Mouse (Mus musculus): ENCODE measurements around the gene Shf.
"Not testable (repeated sequence)": the region's sequence is repeated elsewhere in the genome, so short reads cannot be mapped to it uniquely, and the experiment has no call there.

Shf gene

DNA sequence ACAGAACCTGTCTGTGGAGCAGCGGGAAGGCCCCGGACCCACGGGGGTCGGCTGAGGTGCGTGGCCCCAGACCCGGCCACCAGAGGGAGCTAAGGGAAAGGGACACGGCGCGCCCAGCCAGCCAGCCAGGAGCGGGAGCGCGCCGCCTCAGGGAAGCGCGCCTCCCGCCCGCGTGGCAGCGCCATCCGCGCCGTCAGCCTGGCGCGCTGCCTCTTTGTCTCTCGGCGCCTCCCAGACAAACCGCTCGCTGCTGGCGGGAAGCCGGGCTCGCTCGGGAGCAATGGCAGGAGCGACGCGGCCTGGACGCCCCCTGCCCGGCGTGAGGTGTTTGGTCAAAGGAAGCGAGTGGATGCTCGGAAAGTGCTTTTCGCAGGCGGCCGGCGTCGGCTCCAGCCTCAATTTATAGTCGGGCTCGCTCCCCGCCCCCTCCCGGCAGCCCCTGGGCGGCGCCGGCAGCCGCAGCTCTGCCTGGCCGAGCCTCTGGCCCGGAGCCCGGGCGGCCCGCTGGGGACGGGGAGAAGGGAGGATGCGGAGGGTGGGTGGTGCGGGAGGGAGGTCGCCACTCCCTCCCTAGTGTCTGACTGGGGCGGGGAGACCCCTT, 20.3 kb downstream of the Shf start:
- peak; percentile 83 for DNase-seq (ENCODE audit: low spot score)

DNA sequence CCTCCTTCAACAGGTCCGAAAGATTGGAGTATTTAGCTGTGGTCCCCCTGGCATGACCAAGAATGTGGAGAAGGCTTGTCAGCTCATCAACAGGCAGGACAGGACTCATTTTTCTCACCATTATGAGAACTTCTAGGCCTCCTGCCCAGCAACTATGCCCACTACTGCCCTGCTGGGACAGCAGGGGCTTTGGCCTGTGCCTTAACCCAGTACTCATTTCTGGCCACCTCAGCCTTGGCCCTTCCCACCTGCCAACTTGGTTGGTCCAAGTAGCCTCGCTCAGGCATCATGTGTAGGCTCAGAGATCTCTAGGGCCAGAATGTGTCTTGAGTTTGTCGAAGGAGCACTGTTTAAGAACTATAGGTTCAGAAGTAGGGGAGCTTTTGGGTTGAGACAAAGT, 21.7 kb downstream of the Shf start:
- DNase-seq (ENCODE audit: low spot score) = no peak

DNA sequence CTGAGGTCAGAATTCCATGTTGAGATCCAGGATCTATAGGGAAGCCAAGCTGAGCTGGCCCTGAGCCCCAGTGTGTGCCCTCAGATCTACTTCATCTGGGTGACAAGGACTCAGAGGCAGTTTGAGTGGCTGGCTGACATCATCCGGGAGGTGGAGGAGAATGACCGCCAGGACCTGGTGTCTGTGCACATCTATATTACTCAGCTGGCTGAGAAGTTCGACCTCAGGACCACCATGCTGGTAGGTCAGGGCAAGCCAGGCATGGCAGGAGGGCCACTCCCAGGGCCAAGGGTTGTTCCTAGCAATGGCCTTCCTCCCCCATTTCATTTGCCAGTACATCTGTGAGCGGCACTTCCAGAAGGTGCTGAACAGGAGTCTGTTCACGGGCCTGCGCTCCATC, 22.8 kb downstream of the Shf start:
- not testable (repeated sequence) for DNase-seq (ENCODE audit: low spot score)

DNA sequence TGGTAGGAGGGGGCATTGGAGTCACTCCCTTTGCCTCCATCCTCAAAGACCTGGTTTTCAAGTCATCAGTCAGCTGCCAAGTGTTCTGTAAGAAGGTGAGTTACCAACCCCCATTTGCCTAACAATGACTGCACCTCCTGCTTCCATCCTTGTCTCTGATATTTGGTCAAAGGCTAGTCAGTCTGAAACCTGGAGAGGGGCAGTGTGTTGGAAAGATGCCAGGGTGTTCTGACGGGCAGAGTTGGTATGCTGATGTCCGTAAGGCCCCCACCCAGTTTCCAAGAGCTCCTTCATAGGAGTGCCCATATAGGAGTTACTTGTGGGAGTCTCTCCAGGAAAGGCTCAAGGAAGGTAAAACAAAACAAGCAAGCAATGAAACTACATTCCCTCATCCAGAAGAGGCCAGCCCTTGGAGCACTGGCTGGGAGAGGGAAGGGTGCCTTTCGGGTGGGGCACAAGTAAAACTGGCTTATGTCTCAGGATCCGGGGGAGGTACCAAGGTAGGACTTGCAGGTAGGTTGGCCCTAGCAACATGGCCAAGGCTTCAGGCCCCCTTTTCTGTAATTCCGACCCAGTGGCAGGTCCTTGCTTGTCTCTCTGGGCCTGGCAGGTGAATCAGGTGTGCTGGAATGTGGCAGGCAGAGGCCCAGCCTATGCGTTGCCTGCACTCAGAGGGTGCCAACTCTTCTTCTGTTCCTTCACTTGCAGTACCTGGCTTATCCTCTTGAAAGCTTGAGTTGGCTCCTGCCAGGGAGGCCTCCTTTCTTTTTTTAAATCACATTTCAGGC, 23.7 kb downstream of the Shf start:
- no peak for DNase-seq (ENCODE audit: low spot score)

DNA sequence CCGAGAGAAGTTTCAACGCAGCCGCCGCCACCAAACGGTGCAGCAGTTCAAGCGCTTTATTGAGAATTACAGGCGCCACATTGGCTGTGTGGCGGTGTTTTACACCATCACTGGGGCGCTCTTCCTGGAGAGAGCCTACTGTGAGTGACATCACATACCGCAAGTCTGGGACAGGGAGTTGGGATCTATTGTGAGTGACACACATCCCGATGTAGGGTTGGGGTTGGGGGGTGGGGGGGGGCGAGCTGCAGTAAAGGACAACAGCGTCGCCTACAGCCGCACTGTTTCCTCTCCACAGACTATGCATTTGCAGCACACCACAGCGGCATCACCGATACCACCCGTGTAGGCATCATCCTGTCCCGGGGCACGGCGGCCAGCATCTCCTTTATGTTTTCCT, 31.7 kb downstream of the Shf start:
- DNase-seq (ENCODE audit: low spot score) = no peak

DNA sequence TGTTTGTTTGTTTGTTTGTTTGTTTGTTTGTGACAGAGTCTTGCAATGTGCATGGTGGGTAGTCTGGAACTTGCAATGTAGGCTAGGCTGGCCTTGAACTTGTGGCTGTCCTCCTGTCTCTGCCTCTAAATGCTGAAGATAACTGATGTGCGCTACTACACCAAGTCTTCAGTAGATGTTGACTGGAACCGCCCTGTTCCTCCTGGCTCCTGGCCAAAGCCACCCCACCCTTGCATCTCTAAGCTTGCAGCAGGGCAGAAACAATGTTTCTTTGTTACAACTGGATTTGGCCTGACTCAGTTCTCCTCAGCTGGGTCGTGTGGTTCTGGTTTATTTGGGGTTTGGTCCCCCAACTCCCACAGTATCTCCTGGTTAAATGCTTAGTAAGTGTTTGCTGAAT, 34.8 kb downstream of the Shf start:
- DNase-seq (ENCODE audit: low spot score) = no peak

DNA sequence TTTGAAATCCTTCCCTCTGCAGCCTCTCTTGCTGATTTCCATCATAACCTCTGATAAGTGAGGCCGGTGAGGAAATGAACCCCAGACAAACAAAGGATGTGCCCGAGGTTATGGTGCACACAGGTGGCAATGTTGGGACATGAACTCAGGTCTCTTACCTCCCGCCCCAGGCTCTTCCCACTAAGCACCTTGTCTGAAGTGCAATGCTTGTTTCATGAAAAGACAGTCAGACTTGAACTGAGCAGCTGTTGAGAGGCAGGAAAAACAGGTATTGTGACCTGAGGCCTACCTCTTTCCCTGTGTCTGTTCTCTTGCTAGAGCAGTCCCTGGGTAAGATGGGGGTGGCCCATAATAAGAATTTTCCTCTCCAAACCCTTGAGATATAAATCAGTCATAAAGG, 36.7 kb downstream of the Shf start:
- no peak for DNase-seq (ENCODE audit: low spot score)

DNA sequence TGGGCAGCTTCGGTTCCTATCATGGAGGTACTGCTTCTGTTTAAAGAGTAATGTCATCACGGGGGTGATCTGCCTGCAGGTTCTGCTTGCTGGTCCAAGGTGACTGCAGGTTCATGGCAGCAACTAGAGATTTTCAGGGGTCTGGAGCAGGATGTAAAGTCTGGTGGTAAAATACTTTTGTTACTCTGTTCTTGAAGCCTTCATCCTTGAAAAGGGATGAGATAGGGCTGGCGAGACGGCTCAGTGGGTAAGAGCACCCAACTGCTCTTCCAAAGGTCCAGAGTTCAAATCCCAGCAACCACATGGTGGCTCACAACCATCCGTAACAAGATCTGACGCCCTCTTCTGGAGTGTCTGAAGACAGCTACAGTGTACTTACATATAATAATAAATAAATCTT, 38.6 kb downstream of the Shf start:
- not testable (repeated sequence) for DNase-seq (ENCODE audit: low spot score)

DNA sequence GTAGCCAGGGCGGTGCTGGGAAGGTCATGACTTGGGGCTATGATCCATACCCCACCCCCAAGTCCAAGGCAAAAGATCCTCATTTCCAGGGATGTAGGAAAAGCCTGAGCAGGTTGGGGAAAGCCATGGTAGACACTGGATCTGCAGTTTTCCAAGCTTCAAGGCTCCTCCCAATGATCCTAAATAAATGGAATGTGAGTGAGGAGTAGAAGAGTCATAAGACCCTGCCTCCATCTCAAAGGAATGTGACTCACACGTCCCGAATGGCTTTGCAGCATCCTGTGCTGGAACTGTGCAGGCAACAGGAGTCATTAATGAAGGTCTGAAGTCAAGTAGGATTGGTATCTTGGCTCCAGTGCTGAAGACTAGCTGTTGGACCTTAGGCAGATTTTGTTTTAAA, 41.0 kb downstream of the Shf start:
- DNase-seq (ENCODE audit: low spot score) = no peak

DNA sequence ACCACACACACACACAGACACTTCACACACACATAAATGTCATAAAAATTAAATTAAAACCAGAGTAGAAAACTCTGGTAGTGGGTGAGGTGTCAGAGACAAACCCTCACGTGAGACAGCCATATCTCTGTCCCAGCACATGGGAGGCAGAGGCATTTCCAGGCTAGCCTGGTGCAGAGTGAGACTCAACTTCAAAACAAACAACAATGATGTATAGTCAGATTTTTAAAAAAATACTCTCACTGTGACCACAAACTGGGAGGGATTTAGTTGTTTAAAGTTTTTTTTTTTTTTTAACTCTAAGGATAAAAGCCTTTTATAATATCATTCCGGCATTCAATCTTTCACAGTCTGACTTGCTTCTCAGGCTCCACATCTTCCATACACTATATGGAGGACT, 43.6 kb downstream of the Shf start:
- no peak for DNase-seq (ENCODE audit: low spot score)

DNA sequence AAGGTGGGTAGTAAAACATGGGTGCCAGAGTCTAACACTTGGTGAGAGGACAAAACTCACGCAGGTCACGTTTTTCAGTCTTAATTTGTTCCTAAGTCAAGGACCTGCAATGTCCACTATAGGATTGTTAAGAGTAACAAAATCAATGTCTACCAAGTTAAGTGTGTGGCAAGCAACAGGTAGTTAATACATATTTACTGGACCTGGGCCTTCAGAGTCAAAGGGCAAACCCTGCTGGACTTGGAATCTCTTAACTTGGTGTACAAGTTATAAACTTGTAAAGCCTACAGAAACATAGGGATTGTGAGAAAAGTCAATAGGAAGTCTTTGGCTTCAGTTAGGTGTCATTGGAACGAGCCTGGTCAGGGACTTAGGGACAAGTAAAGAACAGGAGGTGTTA, 44.4 kb downstream of the Shf start:
- no peak for DNase-seq (ENCODE audit: low spot score)

DNA sequence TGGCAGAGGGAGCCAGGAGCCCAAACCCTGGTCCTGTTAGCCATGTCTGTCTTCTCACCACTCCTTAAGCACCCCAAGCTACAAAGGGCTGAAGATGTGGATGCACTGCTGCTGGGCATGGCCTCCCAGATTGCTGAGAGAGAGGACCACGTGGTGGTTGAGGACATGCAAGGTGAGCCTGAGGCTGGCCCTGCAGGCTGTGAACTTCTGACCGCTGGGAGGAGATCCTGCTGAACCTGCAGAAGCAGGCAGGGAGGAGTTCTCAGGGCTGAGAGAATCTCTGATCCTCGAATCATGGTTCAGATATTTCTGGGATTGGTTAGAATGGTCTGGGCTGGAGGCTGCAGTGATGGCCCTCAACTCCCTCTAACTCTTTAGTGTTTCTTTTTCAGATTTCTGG, 45.0 kb downstream of the Shf start:
- no peak for DNase-seq (ENCODE audit: low spot score)

DNA sequence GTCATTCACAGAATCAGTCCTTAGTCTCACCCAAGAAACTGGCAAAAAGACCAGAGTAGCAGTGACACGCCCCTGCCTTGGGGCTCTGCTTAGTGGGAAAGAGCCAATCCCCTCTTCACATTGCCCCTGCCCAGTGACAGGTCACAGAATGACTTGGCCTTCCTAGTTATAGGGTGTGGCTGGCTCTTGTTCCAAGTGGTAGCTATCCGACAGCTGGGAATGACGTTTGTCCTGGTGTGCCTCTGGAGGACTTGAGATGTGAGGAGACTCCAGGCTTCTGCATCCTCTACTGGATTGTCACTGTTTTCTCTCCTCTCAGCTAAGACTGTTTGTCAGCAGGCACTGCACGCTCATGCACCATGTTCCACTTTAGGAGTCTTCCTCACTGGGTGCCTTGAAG, 51.6 kb downstream of the Shf start:
- DNase-seq (ENCODE audit: low spot score) = no peak

DNA sequence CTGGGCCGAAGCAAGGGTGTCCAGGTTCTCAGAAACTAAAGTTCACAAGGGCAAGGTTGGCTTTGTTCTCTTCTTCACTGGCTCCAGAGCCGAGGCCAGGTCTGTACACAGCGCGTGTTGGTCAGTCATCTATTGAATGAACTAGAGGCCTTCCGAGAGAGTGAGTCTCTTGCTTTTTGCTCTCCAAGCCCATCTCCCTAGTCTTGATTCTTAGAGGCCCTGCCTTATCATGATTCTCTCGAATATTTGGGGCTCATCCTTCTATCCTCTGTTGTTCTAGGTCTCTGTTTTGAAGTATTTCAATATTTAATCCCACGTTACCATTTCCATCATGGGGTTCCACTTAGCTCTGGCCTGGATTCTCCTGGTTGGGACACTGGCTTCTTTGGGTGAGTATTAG, 53.6 kb downstream of the Shf start, which contains the start of gene Duox1:
Gene Duox1 (plus strand): TSS at position 301 of the 400 bp plus-strand sequence.
- no peak for DNase-seq (ENCODE audit: low spot score)

DNA sequence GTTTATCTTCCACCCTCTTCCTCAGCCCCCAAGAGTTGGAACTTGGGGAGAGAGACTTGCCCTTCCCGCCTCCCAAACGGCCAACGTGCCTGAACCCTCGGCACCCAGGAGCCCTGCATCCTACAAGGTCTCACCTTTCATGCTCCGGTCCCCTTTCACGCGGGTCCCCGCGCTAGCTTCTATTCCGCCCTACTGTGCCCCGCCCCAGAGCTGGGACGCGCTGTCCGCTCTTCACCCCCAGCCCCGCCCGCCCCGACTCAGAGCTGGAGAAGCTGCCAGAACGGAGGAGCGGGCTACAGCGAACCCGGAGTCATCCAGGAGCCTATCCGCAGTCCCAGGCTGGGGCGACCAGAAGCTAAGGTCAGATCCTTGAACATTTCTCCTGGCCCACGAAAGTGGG, 55.4 kb downstream of the Shf start, which contains the start of gene Duoxa1:
Gene Duoxa1 (minus strand): TSS at position 195 of the 400 bp plus-strand sequence.
- no peak for DNase-seq (ENCODE audit: low spot score)

DNA sequence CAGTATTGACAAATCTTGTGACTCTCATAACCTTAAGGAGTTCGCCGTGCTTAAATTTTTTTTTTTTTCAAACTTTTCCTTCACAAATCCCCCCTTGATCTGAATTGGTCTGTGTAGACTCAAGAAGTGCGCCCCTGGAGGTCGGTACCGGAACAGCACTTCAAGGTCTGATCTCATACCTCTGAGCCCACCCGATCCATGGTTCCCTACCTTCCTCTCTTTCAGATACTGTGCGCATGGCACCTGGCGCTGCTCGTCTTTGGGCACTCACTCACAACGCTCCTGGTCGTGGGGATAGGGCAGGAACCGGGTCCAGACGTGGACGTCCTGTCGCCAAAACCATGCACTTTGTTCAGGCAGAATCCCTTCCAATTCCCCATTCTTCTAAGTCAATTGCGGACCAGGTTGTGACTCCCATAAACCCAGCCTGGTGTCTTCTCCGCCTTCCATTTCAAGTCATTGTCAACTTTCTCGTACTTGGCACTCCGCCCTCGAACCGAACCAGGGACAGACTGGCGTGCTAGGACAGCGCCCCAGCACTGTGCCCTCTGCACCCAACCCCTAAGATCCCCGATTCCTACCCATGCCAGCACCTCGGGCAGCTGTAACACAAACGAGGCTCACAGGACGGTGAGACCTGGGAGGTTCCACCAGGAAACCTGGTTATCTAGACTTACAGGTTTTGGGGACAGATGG, 56.1 kb downstream of the Shf start:
- DNase-seq (ENCODE audit: low spot score) = no peak

DNA sequence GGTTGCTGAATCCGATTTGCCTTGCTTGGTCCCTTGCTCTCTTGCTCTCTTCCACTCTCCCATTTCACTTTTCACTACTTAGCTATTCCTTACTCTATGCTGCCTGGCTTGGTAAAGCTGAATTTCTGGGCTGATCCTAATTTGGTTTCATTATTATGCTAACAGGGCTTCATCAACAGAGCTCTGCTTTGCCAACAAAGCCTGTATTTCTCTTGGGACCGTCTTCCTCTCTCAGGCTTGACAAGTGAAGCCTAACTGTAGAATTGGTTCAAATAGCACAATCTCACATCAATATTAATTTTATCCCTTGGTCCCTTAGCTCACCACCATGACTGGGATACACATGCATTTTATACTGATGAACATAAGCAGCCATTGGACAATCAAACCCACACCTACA, 57.4 kb downstream of the Shf start:
- DNase-seq (ENCODE audit: low spot score) = no peak

DNA sequence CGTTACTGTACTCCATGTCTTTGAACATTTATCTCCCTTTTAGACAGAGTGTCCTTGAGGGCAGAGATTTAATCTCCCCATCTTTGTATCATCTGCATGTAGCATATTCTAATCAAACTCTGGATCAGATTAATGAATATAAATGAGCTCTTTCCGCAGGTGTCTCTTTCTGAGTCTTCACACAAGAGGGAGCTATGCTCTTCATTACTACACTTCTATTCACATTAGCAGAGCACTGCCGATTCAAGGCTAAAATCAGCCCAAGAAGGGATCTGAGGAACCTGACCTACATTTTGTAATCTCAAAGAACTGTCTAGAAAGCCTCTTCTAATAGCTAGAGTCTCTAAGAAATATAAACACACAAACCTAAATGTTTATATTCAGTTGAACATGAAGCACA, 59.3 kb downstream of the Shf start:
- DNase-seq (ENCODE audit: low spot score) = no peak

DNA sequence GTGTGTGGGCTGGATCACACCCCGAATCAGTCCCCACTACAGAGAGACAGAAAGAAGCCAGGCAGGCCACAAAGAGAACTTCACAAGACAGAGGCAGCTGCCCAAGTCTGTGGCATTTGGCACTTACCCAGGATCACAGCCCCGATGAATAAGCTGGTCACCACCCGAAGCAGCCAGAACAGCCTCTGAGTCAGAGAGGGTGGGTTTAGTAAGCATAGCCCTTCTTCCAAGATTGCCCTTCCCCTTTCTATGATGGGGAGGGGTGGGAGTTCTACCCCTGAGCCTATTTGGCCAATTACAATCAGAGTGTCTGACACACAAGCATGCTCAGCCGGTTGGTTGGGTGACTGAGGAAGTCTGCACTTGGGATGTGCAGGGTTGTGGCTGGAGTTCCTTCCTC, 62.8 kb downstream of the Shf start:
- DNase-seq (ENCODE audit: low spot score) = no peak

DNA sequence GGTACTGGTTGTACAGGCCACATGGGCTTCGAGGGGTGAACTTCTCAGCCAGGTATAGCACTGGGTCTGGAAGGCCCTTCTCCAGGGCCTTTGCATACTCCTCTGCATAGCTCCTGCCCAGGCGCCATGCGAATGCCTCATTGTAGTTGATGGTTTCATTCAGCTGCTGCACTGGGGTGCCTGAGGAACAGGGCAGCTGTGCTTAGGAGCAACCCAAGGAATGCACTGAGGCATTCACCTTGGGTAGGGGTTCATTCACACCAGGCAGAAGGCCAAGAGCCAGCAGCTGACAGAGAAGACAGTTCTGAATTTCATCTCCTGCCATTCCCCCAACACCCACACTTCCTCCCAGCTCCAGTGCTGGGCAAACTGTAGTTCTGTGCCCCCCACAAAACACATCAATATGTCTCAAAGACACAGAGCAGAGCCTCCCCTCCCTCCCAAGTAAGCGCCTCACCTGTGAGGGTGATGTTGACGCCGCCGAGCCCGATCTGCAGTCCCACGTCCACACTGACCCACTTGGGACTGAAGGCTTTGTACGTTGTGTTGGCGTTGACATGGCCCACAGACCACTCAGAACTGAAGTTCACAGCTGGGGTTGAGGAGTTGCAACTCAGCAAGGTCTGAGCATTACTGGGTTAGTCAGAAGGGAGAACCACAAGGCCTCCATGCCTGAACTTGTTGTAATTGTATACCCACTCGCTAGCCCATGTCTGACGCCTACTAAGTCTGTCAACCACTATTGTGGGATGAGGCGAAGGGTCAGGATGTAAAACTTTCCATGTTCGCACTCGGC, 63.7 kb downstream of the Shf start:
- no peak for DNase-seq (ENCODE audit: low spot score)

DNA sequence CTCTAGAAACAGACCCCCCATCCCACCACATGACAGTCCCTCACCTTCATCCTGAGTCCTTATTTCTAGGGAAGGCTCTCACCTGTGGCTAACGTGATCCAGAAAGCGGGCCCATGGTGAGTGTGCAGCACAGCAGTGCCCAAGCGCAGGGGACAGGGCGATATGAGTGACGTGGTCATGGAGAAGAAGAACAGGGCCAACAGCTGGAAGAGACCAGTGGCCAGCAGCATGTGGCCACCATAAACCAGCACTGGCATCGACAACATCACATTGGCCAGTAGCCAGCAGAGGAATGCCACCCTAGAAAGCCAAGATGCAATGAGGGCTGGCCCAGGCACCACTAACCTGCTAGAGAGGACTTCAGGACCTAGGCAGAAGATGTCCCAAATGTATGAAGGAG, 64.4 kb downstream of the Shf start:
- DNase-seq (ENCODE audit: low spot score) = no peak

DNA sequence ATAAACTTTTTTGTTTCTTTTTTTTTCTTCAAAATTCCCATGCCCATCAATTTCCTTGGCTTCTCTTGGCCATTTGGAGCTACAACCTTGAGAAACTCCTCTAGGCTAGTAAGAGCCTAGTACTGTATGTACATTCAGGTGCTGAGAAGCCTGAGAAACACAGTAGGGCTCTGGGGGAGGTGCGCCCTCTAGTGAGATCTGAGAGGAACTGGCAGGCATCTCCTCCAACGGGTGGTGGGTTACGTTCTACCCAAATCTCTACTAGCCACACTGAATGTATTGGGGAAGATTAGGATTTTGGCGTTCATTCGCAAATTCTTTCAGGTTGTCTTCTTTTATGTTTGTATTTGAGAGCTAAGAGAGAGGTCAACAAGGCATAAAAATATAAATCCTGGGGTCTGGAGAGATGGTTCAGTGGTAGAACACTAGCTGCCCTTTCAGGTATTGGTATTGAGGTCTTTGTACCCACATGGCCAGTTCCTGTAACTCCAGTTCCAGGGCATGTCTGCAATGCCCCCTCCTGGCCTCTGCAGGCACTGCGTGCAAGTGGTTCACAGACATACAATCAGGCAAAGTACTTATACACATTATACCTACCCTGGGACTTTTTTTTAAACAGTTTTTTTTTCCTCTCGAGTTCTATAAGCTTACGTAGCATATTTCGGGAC, 66.3 kb downstream of the Shf start:
- DNase-seq (ENCODE audit: low spot score) = no peak
